Comparison of ENCODE assay signal across 9 mouse cellular contexts in the genomic region with DNA sequence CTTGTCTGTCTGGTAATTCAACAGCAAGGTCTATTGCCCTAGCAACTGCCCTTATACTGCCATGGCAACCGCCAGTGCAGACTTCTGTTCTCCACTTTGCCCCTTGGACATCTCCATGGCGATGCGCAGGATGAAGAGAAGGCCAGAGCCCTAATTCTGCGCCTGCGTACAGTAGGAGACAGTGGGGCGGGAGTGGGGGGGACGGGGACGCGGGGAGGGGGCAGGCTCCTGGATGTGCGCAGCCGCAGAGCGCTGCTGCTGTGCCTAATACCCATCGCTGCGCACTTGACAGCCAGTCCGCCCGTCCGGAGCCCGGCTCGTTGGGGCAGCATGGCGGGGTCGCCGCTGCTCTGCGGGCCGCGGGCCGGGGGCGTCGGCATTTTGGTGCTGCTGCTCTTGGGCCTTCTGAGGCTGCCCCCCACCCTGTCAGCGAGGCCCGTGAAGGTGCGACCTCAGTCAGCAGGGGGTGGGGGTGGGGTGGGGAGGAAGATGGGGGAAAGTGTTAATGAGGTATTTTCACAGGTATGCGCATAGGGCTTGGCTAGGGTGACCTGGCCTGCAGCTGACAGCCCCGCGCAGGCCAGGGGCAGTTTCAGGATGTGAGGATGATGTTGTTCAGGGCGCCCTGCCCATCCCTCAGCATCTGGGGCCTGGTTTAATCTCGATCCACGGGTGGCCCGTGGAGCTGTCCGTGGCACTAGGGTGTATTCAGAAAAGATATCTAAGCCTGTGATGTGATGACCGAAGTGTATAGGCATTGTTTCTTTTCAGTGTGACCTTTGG. TPM values are rescaled to one million over a fixed set of nuclear protein-coding genes. Genes with fewer than 3 reads are reported as not detected.
A peak's percentile ranks its signal among the peaks of the same experiment; 100 is the strongest.
DNase-seq lines count a peak whose midpoint lies in the region; ATAC-seq lines count a peak whose summit lies in the region.
"Had no signal": no experiment of that assay in that cellular context is flagged by ENCODE, and none has a peak within 500 bp of the region (broad histone marks: within the 10 kb centered on the region; RNA-seq: fewer than 3 reads in every experiment).

A gene (plus strand): TSS at position 222 of the 783 bp plus-strand sequence.

- 17% methylated on average over 26 of the region's 40 CpGs for WGBS in hindbrain, embryonic 11.5 days

- no peaks in the 10 kb centered on the region for H3K9me3 ChIP-seq in hindbrain, embryonic 11.5 days (ENCODE audit: control insufficient read depth, low read length)

- peak; percentile 94 for ATAC-seq in hindbrain, embryonic 11.5 days (ENCODE audit: low FRiP score)
- ATAC-seq in granulocyte monocyte progenitor cell, adult 5-6 weeks (replicated peaks; ENCODE audit: poor library complexity, severe bottlenecking) = no peak

- H3K27ac ChIP-seq in hindbrain, embryonic 11.5 days (ENCODE audit: low read depth, low read length) = peak within 1 kb of the TSS; percentile 78

- H3K4me2 ChIP-seq in hindbrain, embryonic 11.5 days (replicated peaks; ENCODE audit: low read depth, low read length) = peak within 1 kb of the TSS; percentile 48

- DNase-seq in kidney, postnatal 10 days = peak; percentile 15
- no peak for DNase-seq in kidney, adult 18-20 months
- peak; percentile 71 to 82 for DNase-seq in cerebellum, postnatal 25 days
- peak; percentile 77 for DNase-seq in hindbrain, embryonic 11.5 days (ENCODE audit: low spot score)
- peak; percentile 43 to 55 for DNase-seq in left cerebral cortex, postnatal 36 days (ENCODE audit: low spot score in 2 of 2)
- DNase-seq in right cerebral cortex, adult 18-20 months = peak; percentile 55
- no peak for DNase-seq in gastrocnemius, postnatal 25 days

- no peaks in the 10 kb centered on the region for H3K4me1 ChIP-seq in hindbrain, embryonic 11.5 days (replicated peaks; ENCODE audit: control insufficient read depth, insufficient read depth, low read length)

- peaks cover 19% of the 10 kb centered on the region; the same call in 1 of the 2 replicates for H3K27me3 ChIP-seq in hindbrain, embryonic 11.5 days (ENCODE audit: control insufficient read depth, insufficient read depth, low read length)

- H3K9ac ChIP-seq in hindbrain, embryonic 11.5 days (ENCODE audit: low read depth, low read length) = peak within 1 kb of the TSS; percentile 42; the same call in 1 of the 2 replicates

- no peaks in the 10 kb centered on the region for H3K36me3 ChIP-seq in hindbrain, embryonic 11.5 days (ENCODE audit: control insufficient read depth, insufficient read depth, low read length)

- intact Hi-C loops in left cerebral cortex, postnatal 36 days (cut with DNase I) = loop anchor here (5.0 to 10.0 kb wide), 2 partner anchors 98 to 205 kb away; a partner anchor contains a TSS

- peak within 1 kb of the TSS; percentile 36 for H3K4me3 ChIP-seq in hindbrain, embryonic 11.5 days (ENCODE audit: low read depth, low read length)

RNA-seq across cellular contexts. Expression of the gene that starts here (rescaled TPM):
- 23.9 and 25.9 TPM in 2 replicates for polyA plus RNA-seq in hindbrain, embryonic 11.5 days (2014; fragmentation: Nextera tagmentation; extraction: Ambion mirVana)
- total RNA-seq in left cerebral cortex, postnatal 36 days (2021) = 100 to 1,000 TPM; 432 to 536 TPM
- total RNA-seq in gastrocnemius, postnatal 25 days (2021) = not detected
- not detected in 2 replicates for total RNA-seq in granulocyte monocyte progenitor cell, adult 5-6 weeks (2014; fragmentation: Nextera tagmentation)
- not detected in 2 replicates for total RNA-seq in granulocyte monocyte progenitor cell, adult 5-6 weeks (2017)
- total RNA-seq: MEL had no signal

Comparison
In these comparisons a context has a peak if more than half of its experiments do, and no peak if none do; other contexts are left out.
1. RNA of the gene that starts here (total RNA-seq): 432 to 536 TPM in left cerebral cortex, postnatal 36 days; not detected in gastrocnemius, postnatal 25 days and not detected in granulocyte monocyte progenitor cell, adult 5-6 weeks; every median in the first group is over 100 times any median in the second.
2. DNase-seq: peak in kidney, postnatal 10 days (single experiment), cerebellum, postnatal 25 days (2 of 2), hindbrain, embryonic 11.5 days (single experiment), left cerebral cortex, postnatal 36 days (2 of 2) and right cerebral cortex, adult 18-20 months (single experiment); none in kidney, adult 18-20 months (single experiment) and gastrocnemius, postnatal 25 days (single experiment).